Mouse (Mus musculus): ENCODE results near the gene Abhd16b. TPM values are rescaled to one million over a fixed set of nuclear protein-coding genes. Genes with fewer than 3 reads are reported as not detected.
A peak's percentile ranks its signal among the peaks of the same experiment; 100 is the strongest.

Abhd16b gene
- total and polyA plus RNA-seq, 2 experiments from 2014 or later = not detected

GRCm38 (mm10) chr2:181463008-181463738 lies 29.8 kb upstream of the Abhd16b start:
- no peaks in the 10 kb centered on the region for H3K4me1 ChIP-seq (ENCODE audit: insufficient read depth, low read length)
- no peak overlapping the region for H3K27ac ChIP-seq (ENCODE audit: low read depth, low read length)
- ATAC-seq (ENCODE audit: low FRiP score) = peak; percentile 51

GRCm38 (mm10) chr2:181465423-181465822 lies 27.6 kb upstream of the Abhd16b start:
- 60% methylated on average over 3 of the region's 3 CpGs for WGBS
- TF ChIP-seq CTCF (IDR thresholded peaks at IDR 0.05) = no peak

More at GRCm38 (mm10) chr2:181463008-181463738, 29.8 kb upstream of the Abhd16b start:
- no peaks in the 10 kb centered on the region for H3K36me3 ChIP-seq (ENCODE audit: insufficient read depth, low read length)
- 37% methylated on average over 7 of the region's 7 CpGs for WGBS
- DNase-seq (ENCODE audit: low spot score) = peak; percentile 81
- no peak overlapping the region for H3K9ac ChIP-seq (replicated peaks; ENCODE audit: low read length, poor library complexity, severe bottlenecking)
- no peaks in the 10 kb centered on the region; the same call in 1 of the 2 replicates for H3K27me3 ChIP-seq (ENCODE audit: insufficient read depth, low read length)
- H3K4me2 ChIP-seq (ENCODE audit: low read depth, low read length, poor library complexity, severe bottlenecking) = 0 out of 2 replicates have a peak overlapping the region, but pooled peaks have one; percentile 0
- no peak for TF ChIP-seq CTCF (IDR thresholded peaks at IDR 0.05)
- no peaks in the 10 kb centered on the region for H3K9me3 ChIP-seq (ENCODE audit: low read length)
- no peak overlapping the region for H3K4me3 ChIP-seq (ENCODE audit: low read depth, low read length)

GRCm38 (mm10) chr2:181470285-181470684 lies 22.7 kb upstream of the Abhd16b start:
- no peaks in the 10 kb centered on the region for H3K36me3 ChIP-seq (ENCODE audit: insufficient read depth, low read length)
- no peak overlapping the region for H3K4me2 ChIP-seq (ENCODE audit: low read depth, low read length, poor library complexity, severe bottlenecking)
- H3K27me3 ChIP-seq (ENCODE audit: insufficient read depth, low read length) = no peaks in the 10 kb centered on the region
- H3K4me1 ChIP-seq (ENCODE audit: insufficient read depth, low read length) = no peaks in the 10 kb centered on the region
- no peak overlapping the region for H3K27ac ChIP-seq (ENCODE audit: low read depth, low read length)
- no peak overlapping the region for H3K9ac ChIP-seq (replicated peaks; ENCODE audit: low read length, poor library complexity, severe bottlenecking)
- TF ChIP-seq CTCF (IDR thresholded peaks at IDR 0.05) = no peak
- H3K9me3 ChIP-seq (ENCODE audit: low read length) = no peaks in the 10 kb centered on the region
- DNase-seq (ENCODE audit: low spot score) (no peak), ATAC-seq (ENCODE audit: low FRiP score) (no peak)
- no peak overlapping the region for H3K4me3 ChIP-seq (ENCODE audit: low read depth, low read length)
- WGBS = 71% methylated on average over 2 of the region's 2 CpGs

More at GRCm38 (mm10) chr2:181465423-181465822, 27.6 kb upstream of the Abhd16b start:
- H3K4me1 ChIP-seq (ENCODE audit: insufficient read depth, low read length) = no peaks in the 10 kb centered on the region
- H3K9ac ChIP-seq (replicated peaks; ENCODE audit: low read length, poor library complexity, severe bottlenecking) = no peak overlapping the region
- no peaks in the 10 kb centered on the region for H3K9me3 ChIP-seq (ENCODE audit: low read length)
- H3K4me2 ChIP-seq (ENCODE audit: low read depth, low read length, poor library complexity, severe bottlenecking) = no peak overlapping the region
- H3K36me3 ChIP-seq (ENCODE audit: insufficient read depth, low read length) = no peaks in the 10 kb centered on the region
- no peak overlapping the region for H3K27ac ChIP-seq (ENCODE audit: low read depth, low read length)
- DNase-seq (ENCODE audit: low spot score) (no peak), ATAC-seq (ENCODE audit: low FRiP score) (no peak)
- no peaks in the 10 kb centered on the region for H3K27me3 ChIP-seq (ENCODE audit: insufficient read depth, low read length)
- no peak overlapping the region for H3K4me3 ChIP-seq (ENCODE audit: low read depth, low read length)

GRCm38 (mm10) chr2:181471246-181471645 lies 21.8 kb upstream of the Abhd16b start:
- Histone ChIP-seq H3K27ac (ENCODE audit: low read depth, low read length) (no peak overlapping the region), H3K4me2 (ENCODE audit: low read depth, low read length, poor library complexity, severe bottlenecking) (no peak overlapping the region), H3K4me1 (ENCODE audit: insufficient read depth, low read length) (no peaks in the 10 kb centered on the region), H3K27me3 (ENCODE audit: insufficient read depth, low read length) (no peaks in the 10 kb centered on the region), H3K36me3 (ENCODE audit: insufficient read depth, low read length) (no peaks in the 10 kb centered on the region), H3K4me3 (ENCODE audit: low read depth, low read length) (no peak overlapping the region), H3K9me3 (ENCODE audit: low read length) (no peaks in the 10 kb centered on the region), H3K9ac (replicated peaks; ENCODE audit: low read length, poor library complexity, severe bottlenecking) (no peak overlapping the region)
- ATAC-seq (ENCODE audit: low FRiP score) (no peak), DNase-seq (ENCODE audit: low spot score) (no peak)
- WGBS = 55% methylated on average over 5 of the region's 5 CpGs
- TF ChIP-seq CTCF (IDR thresholded peaks at IDR 0.05) = no peak

GRCm38 (mm10) chr2:181472256-181472827 lies 20.7 kb upstream of the Abhd16b start:
- no peaks in the 10 kb centered on the region for H3K27me3 ChIP-seq (ENCODE audit: insufficient read depth, low read length)
- DNase-seq (ENCODE audit: low spot score) = no peak

GRCm38 (mm10) chr2:181483120-181483519 lies 9.9 kb upstream of the Abhd16b start:
- no peak for TF ChIP-seq CTCF (IDR thresholded peaks at IDR 0.05)
- no peak for ATAC-seq (ENCODE audit: low FRiP score)

More at GRCm38 (mm10) chr2:181472256-181472827, 20.7 kb upstream of the Abhd16b start:
- no peak overlapping the region for H3K4me2 ChIP-seq (ENCODE audit: low read depth, low read length, poor library complexity, severe bottlenecking)
- no peaks in the 10 kb centered on the region for H3K4me1 ChIP-seq (ENCODE audit: insufficient read depth, low read length)
- no peak overlapping the region for H3K27ac ChIP-seq (ENCODE audit: low read depth, low read length)
- ATAC-seq (ENCODE audit: low FRiP score) = no peak
- H3K9me3 ChIP-seq (ENCODE audit: low read length) = no peaks in the 10 kb centered on the region
- WGBS = 84% methylated on average over 1 of the region's 1 CpGs
- TF ChIP-seq CTCF (IDR thresholded peaks at IDR 0.05) = no peak
- H3K9ac ChIP-seq (replicated peaks; ENCODE audit: low read length, poor library complexity, severe bottlenecking) = no peak overlapping the region
- H3K4me3 ChIP-seq (ENCODE audit: low read depth, low read length) = no peak overlapping the region
- no peaks in the 10 kb centered on the region for H3K36me3 ChIP-seq (ENCODE audit: insufficient read depth, low read length)

More at GRCm38 (mm10) chr2:181483120-181483519, 9.9 kb upstream of the Abhd16b start:
- H3K9me3 ChIP-seq (ENCODE audit: low read length) = no peaks in the 10 kb centered on the region
- no peak overlapping the region for H3K4me3 ChIP-seq (ENCODE audit: low read depth, low read length)
- H3K27ac ChIP-seq (ENCODE audit: low read depth, low read length) = no peak overlapping the region
- no peaks in the 10 kb centered on the region for H3K4me1 ChIP-seq (ENCODE audit: insufficient read depth, low read length)
- 44% methylated on average over 2 of the region's 2 CpGs for WGBS
- H3K27me3 ChIP-seq (ENCODE audit: insufficient read depth, low read length) = no peaks in the 10 kb centered on the region
- no peak for DNase-seq (ENCODE audit: low spot score)
- no peak overlapping the region for H3K9ac ChIP-seq (replicated peaks; ENCODE audit: low read length, poor library complexity, severe bottlenecking)
- H3K4me2 ChIP-seq (ENCODE audit: low read depth, low read length, poor library complexity, severe bottlenecking) = 0 out of 2 replicates have a peak overlapping the region, but pooled peaks have one; percentile 4
- no peaks in the 10 kb centered on the region for H3K36me3 ChIP-seq (ENCODE audit: insufficient read depth, low read length)
